Mouse (Mus musculus) CH12.LX (cell line): ENCODE results near the gene Gm17387. TPM values are rescaled to one million over a fixed set of nuclear protein-coding genes. Genes with fewer than 3 reads are reported as not detected.

ENCODE experiments used
- DNase-seq: peaks from one replicate; pipeline ENCODE4 v3.0.0-alpha.2; 2013; ENCODE audit errors: extremely low read depth
- H3K27ac ChIP-seq: 2 replicates; pipeline ENCODE4 v1.5.1; 2012; ENCODE audit warnings: low read depth, mild to moderate bottlenecking, control low read depth, moderate library complexity; ENCODE audit not compliant: insufficient read depth
- H3K27me3 ChIP-seq: replicated peaks from 2 replicates; pipeline ENCODE3; 2012; ENCODE audit warnings: inconsistent platforms
- H3K36me3 ChIP-seq, 2 experiments: replicated peaks in 1 of 2; 2 replicates each; pipeline versions ENCODE3 to v1.6.1; 2012; ENCODE audit warnings: inconsistent platforms in 1 of 2, low read length in 1 of 2, mild to moderate bottlenecking in 1 of 2, mixed read lengths in 1 of 2, moderate library complexity in 1 of 2; ENCODE audit not compliant: control insufficient read depth in 1 of 2, insufficient read depth in 1 of 2
- H3K4me1 ChIP-seq, 2 experiments: 2 replicates each; pipeline ENCODE4 v1.6.1; 2012; ENCODE audit warnings: inconsistent platforms in 1 of 2, moderate library complexity in 1 of 2; ENCODE audit not compliant: insufficient read depth in 2 of 2, control insufficient read depth in 1 of 2
- H3K4me2 ChIP-seq: 2 replicates; pipeline ENCODE4 v1.6.1; 2012; ENCODE audit warnings: low read depth, mild to moderate bottlenecking, control low read depth; ENCODE audit not compliant: poor library complexity, insufficient read depth, severe bottlenecking
- H3K4me3 ChIP-seq, 3 experiments: fragments of 150-350 bp in 1 of 3; sonication (generic) in 1 of 3; replicated peaks in 1 of 3; 2 replicates each; pipeline versions ENCODE3 to v1.5.1; 2011 to 2012; ENCODE audit warnings: low read depth in 2 of 3, low read length in 2 of 3, mild to moderate bottlenecking in 2 of 3, moderate library complexity in 2 of 3, control low read depth in 1 of 3, improper control_type of control experiment in 1 of 3, inconsistent platforms in 1 of 3, mixed read lengths in 1 of 3; ENCODE audit not compliant: poor library complexity in 1 of 3
- H3K79me2 ChIP-seq: replicated peaks from 2 replicates; pipeline ENCODE4 v1.6.1; 2012; ENCODE audit warnings: mild to moderate bottlenecking, moderate library complexity; ENCODE audit not compliant: control insufficient read depth, poor library complexity, insufficient read depth, severe bottlenecking; ENCODE audit errors: extremely low read depth
- H3K9ac ChIP-seq: 2 replicates; pipeline ENCODE4 v1.6.1; 2012; ENCODE audit warnings: low read depth, mild to moderate bottlenecking, control low read depth, moderate library complexity; ENCODE audit not compliant: insufficient read depth
- H3K9me3 ChIP-seq: replicated peaks from 2 replicates; pipeline ENCODE3; 2012; ENCODE audit warnings: low read length, inconsistent platforms, mixed read lengths
- BHLHE40 ChIP-seq: IDR thresholded peaks from 2 replicates; pipeline ENCODE4 v1.6.1; 2011; ENCODE audit warnings: mild to moderate bottlenecking, low read depth, low read length, improper control_type of control experiment
- CHD1 ChIP-seq: IDR thresholded peaks from 2 replicates; pipeline ENCODE4 v1.6.1; 2012; ENCODE audit warnings: low read depth, low read length, improper control_type of control experiment, inconsistent platforms
- CTCF ChIP-seq, 2 experiments: IDR thresholded peaks in 1 of 2; conservative IDR thresholded peaks in 1 of 2; 2 replicates each; pipeline ENCODE4 v1.5.1; 2011 to 2012; ENCODE audit warnings: low read depth in 2 of 2, low read length in 2 of 2, improper control_type of control experiment in 1 of 2, inconsistent platforms in 1 of 2, mild to moderate bottlenecking in 1 of 2, moderate library complexity in 1 of 2
- E2F4 ChIP-seq: IDR thresholded peaks from 2 replicates; pipeline ENCODE4 v1.6.1; 2011; ENCODE audit warnings: low read depth, low read length, improper control_type of control experiment; ENCODE audit not compliant: insufficient replicate concordance
- ELF1 ChIP-seq: IDR thresholded peaks from 2 replicates; pipeline ENCODE4 v1.6.1; 2014; ENCODE audit warnings: low read depth, mild to moderate bottlenecking, inconsistent platforms, low read length, improper control_type of control experiment
- EP300 ChIP-seq: IDR thresholded peaks from 2 replicates; pipeline ENCODE4 v1.6.1; 2011; ENCODE audit warnings: low read length, improper control_type of control experiment
- ETS1 ChIP-seq: conservative IDR thresholded peaks from 2 replicates; pipeline ENCODE4 v1.6.1; 2012; ENCODE audit warnings: low read depth, mild to moderate bottlenecking, inconsistent platforms, low read length, improper control_type of control experiment, moderate library complexity
- IRF4 ChIP-seq: IDR thresholded peaks from 2 replicates; pipeline ENCODE4 v1.6.1; 2014; ENCODE audit warnings: low read depth, mild to moderate bottlenecking, inconsistent platforms, low read length, improper control_type of control experiment
- JUN ChIP-seq: IDR thresholded peaks from 2 replicates; pipeline ENCODE4 v1.6.1; 2011; ENCODE audit warnings: low read depth, mild to moderate bottlenecking, low read length, improper control_type of control experiment, moderate library complexity; ENCODE audit not compliant: insufficient read depth
- KAT2A ChIP-seq: IDR thresholded peaks from 2 replicates; pipeline ENCODE4 v1.6.1; 2012; ENCODE audit warnings: low read length, improper control_type of control experiment, inconsistent platforms; ENCODE audit not compliant: insufficient replicate concordance
- MAFK ChIP-seq: IDR thresholded peaks from 2 replicates; pipeline ENCODE4 v1.6.1; 2011; ENCODE audit warnings: low read length, improper control_type of control experiment; ENCODE audit not compliant: insufficient replicate concordance
- MAX ChIP-seq: IDR thresholded peaks from 2 replicates; pipeline ENCODE4 v1.6.1; 2011; ENCODE audit warnings: low read length, improper control_type of control experiment
- MAZ ChIP-seq: IDR thresholded peaks from 2 replicates; pipeline ENCODE4 v1.6.1; 2012; ENCODE audit warnings: low read depth, mild to moderate bottlenecking, inconsistent platforms, low read length, improper control_type of control experiment, moderate library complexity
- MEF2A ChIP-seq: IDR thresholded peaks from 2 replicates; pipeline ENCODE4 v1.6.1; 2014; ENCODE audit warnings: low read depth, mild to moderate bottlenecking, inconsistent platforms, low read length, improper control_type of control experiment, borderline replicate concordance
- MXI1 ChIP-seq: IDR thresholded peaks from 2 replicates; pipeline ENCODE4 v1.6.1; 2011; ENCODE audit warnings: mild to moderate bottlenecking, low read depth, low read length, improper control_type of control experiment
- MYC ChIP-seq: IDR thresholded peaks from 2 replicates; pipeline ENCODE4 v1.6.1; 2011; ENCODE audit warnings: low read depth, mild to moderate bottlenecking, improper control_type of control experiment, low read length
- NELFE ChIP-seq: IDR thresholded peaks from 2 replicates; pipeline ENCODE4 v1.6.1; 2011; ENCODE audit warnings: low read depth, low read length, improper control_type of control experiment
- NRF1 ChIP-seq: IDR thresholded peaks from 2 replicates; pipeline ENCODE4 v1.6.1; 2014; ENCODE audit warnings: low read depth, mild to moderate bottlenecking, inconsistent platforms, low read length, improper control_type of control experiment, moderate library complexity
- POLR2A ChIP-seq: IDR thresholded peaks from 2 replicates; pipeline ENCODE4 v1.6.1; 2011; ENCODE audit warnings: low read depth, mild to moderate bottlenecking, improper control_type of control experiment, low read length
- POLR2AphosphoS2 ChIP-seq: IDR thresholded peaks from 2 replicates; pipeline ENCODE4 v1.6.1; 2011; ENCODE audit warnings: low read depth, low read length, improper control_type of control experiment
- RAD21 ChIP-seq: IDR thresholded peaks from 2 replicates; pipeline ENCODE4 v1.6.1; 2011; ENCODE audit warnings: low read depth, mild to moderate bottlenecking, low read length, improper control_type of control experiment, moderate library complexity
- RCOR1 ChIP-seq: conservative IDR thresholded peaks from 2 replicates; pipeline ENCODE4 v1.6.1; 2012; ENCODE audit warnings: low read depth, mild to moderate bottlenecking, inconsistent platforms, low read length, improper control_type of control experiment
- SMC3 ChIP-seq: IDR thresholded peaks from 2 replicates; pipeline ENCODE4 v1.6.1; 2011; ENCODE audit warnings: low read depth, low read length, improper control_type of control experiment
- TBP ChIP-seq: conservative IDR thresholded peaks from 2 replicates; pipeline ENCODE4 v1.6.1; 2011; ENCODE audit warnings: low read depth, low read length, improper control_type of control experiment
- TCF12 ChIP-seq: IDR thresholded peaks from 2 replicates; pipeline ENCODE4 v1.6.1; 2014; ENCODE audit warnings: low read depth, mild to moderate bottlenecking, inconsistent platforms, low read length, improper control_type of control experiment
- UBTF ChIP-seq: IDR thresholded peaks from 2 replicates; pipeline ENCODE4 v1.6.1; 2012; ENCODE audit warnings: low read depth, mild to moderate bottlenecking, inconsistent platforms, low read length, improper control_type of control experiment, moderate library complexity
- USF1 ChIP-seq: IDR thresholded peaks from 2 replicates; pipeline ENCODE4 v1.6.1; 2014; ENCODE audit warnings: low read depth, mild to moderate bottlenecking, inconsistent platforms, low read length, improper control_type of control experiment
- USF2 ChIP-seq: conservative IDR thresholded peaks from 2 replicates; pipeline ENCODE4 v1.6.1; 2011; ENCODE audit warnings: low read depth, low read length, improper control_type of control experiment
- ZKSCAN1 ChIP-seq: IDR thresholded peaks from 2 replicates; pipeline ENCODE4 v1.6.1; 2012; ENCODE audit warnings: low read depth, inconsistent platforms, low read length, improper control_type of control experiment, borderline replicate concordance
- dilution Hi-C: fragments of 300-500 bp; cut with MboI; formaldehyde crosslinking; loops from 2 replicates; pipeline ENCODE4 v1.14.3; 2020; ENCODE audit warnings: low sequenced_read_pairs; ENCODE audit not compliant: extremely low pct_unique_long_range_greater_than_20kb, extremely low pct_ligation_motif_present
- in situ Hi-C: fragments of 300-500 bp; cut with MboI; formaldehyde crosslinking; loops from 3 replicates; pipeline ENCODE4 v1.14.3; 2019; ENCODE audit warnings: low sequenced_read_pairs, low pct_ligation_motif_present, low pct_unique_long_range_greater_than_20kb, mixed read lengths
- polyA plus RNA-seq: library from polyadenylated mRNA; unstranded; fragments of >175 nt; gene quantifications from 2 replicates; pipeline ENCODE4 v1.2.1, GENCODE M21; 2012; ENCODE audit warnings: low read depth; ENCODE audit not compliant: insufficient read length
- total RNA-seq, 2 experiments: library from RNA; depleted of rRNA; stranded (reverse); fragments of 300-350 nt in 1 of 2; fragments of >200 nt in 1 of 2; gene quantifications; 2 replicates each; pipeline ENCODE4 v1.2.3; 2012 to 2014

The Gm17387 gene
- total and polyA plus RNA-seq, 3 experiments, result not detected

DNA sequence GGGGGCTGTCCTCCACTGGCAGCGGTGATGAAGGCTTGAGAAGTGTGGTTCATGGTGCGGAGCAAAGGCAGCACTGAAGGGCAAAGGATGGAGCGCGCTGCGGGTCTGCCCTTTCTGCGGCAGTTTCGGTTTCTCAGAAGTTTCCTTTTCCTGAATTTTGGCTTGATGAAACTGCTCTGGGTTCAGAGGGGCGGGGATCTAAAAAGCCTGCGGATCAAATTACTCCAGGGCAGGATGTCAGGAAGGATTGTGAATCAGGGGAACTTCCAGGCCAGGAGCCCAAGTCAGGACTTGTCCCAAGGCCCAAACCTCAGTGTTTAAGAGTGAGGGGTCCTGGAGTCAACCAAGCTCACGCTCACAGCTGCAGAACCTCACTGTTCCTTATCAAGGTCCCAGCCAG, 18.3 kb upstream of the Gm17387 start, which contains the start of gene Ifitm3:
Gene Ifitm3 (minus strand): TSS at position 178 of the 400 bp plus-strand sequence.
- dilution Hi-C loops, result no loop called here
- Histone ChIP-seq H3K9me3 (peaks cover 5% of the 10 kb centered on the region), H3K4me3 (no peak within 1 kb of the TSS), H3K36me3 (no peaks in the 10 kb centered on the region), H3K79me2 (no peaks in the 10 kb centered on the region), H3K27me3 (peaks cover 12% of the 10 kb centered on the region), H3K4me2 (no peak within 1 kb of the TSS), H3K4me1 (peaks cover 0 to 8% of the 10 kb centered on the region in 2 experiments; a peak in 2 of 4 replicates), H3K9ac (no peak within 1 kb of the TSS), H3K27ac (no peak within 1 kb of the TSS)
- TF ChIP-seq CHD1, result no peak
- TF ChIP-seq POLR2AphosphoS2, result no peak
- no peak for TF ChIP-seq ELF1
- TF ChIP-seq MYC, result no peak
- no peak for TF ChIP-seq CTCF (conservative IDR thresholded peaks at IDR 0.05 in 1 of 2, IDR thresholded peaks at IDR 0.05 in 1 of 2; ENCODE audit: low read depth in 2 of 2, low read length in 2 of 2)
- no peak for TF ChIP-seq UBTF
- TF ChIP-seq IRF4, result no peak
- no peak for TF ChIP-seq POLR2A
- TF ChIP-seq USF2, result no peak
- no peak for TF ChIP-seq SMC3
- no peak for TF ChIP-seq BHLHE40
- TF ChIP-seq EP300, result no peak
- TF ChIP-seq MAFK, result no peak
- no peak for TF ChIP-seq ETS1
- TF ChIP-seq MAZ, result no peak
- no peak for TF ChIP-seq E2F4
- no peak for TF ChIP-seq MAX
- TF ChIP-seq RCOR1, result no peak
- in situ Hi-C loops, result loop anchor here (5.0 kb wide), 2 partner anchors 37 to 53 kb away; partner anchors contain the start of genes Gm45717 and Ifitm2
- DNase-seq, result no peak

- Histone ChIP-seq H3K36me3 (no peaks in the 10 kb centered on the region), H3K27me3 (peaks cover 12% of the 10 kb centered on the region), H3K4me3 (no peak overlapping the region), H3K9ac (no peak overlapping the region), H3K4me1 (peaks cover 0 to 9% of the 10 kb centered on the region in 2 experiments; a peak in 2 of 4 replicates)
- no peak for DNase-seq
- dilution Hi-C loops (no loop called here), in situ Hi-C loops (loop anchor here (5.0 kb wide), 2 partner anchors 36 to 54 kb away; partner anchors contain the start of genes Gm45717 and Ifitm2)
- TF ChIP-seq MXI1 (no peak), TCF12 (no peak), MEF2A (no peak), NRF1 (no peak), E2F4 (no peak), ZKSCAN1 (no peak), JUN (no peak), MYC (no peak), MAZ (no peak), ELF1 (no peak), EP300 (no peak), CTCF (conservative IDR thresholded peaks at IDR 0.05 in 1 of 2, IDR thresholded peaks at IDR 0.05 in 1 of 2; ENCODE audit: low read depth in 2 of 2, low read length in 2 of 2) (no peak), USF1 (no peak), RAD21 (no peak), BHLHE40 (no peak), KAT2A (no peak), USF2 (no peak), NELFE (no peak), TBP (no peak)
- TF ChIP-seq, all 38 proteins: peak for 0
- Histone ChIP-seq H3K27ac (no peak overlapping the region), H3K79me2 (no peaks in the 10 kb centered on the region), H3K9me3 (peaks cover 5% of the 10 kb centered on the region), H3K4me2 (no peak overlapping the region)
Observed at GRCm38 (mm10) chr7:141011238-141011770, 17.6 kb upstream of the Gm17387 start.
